Mouse (Mus musculus): ENCODE data around the gene Armc5. TPM values are rescaled to one million over a fixed set of nuclear protein-coding genes. Genes with fewer than 3 reads are reported as not detected.

Armc5 gene
- polyA plus RNA-seq, 1 experiment = 11.1 TPM

GRCm38 (mm10) chr7:128281765-128282164 is 44.6 kb downstream of the Armc5 start:
- Histone ChIP-seq H3K4me1 (ENCODE audit: control insufficient read depth, insufficient read depth, low read length) (no peaks in the 10 kb centered on the region), H3K27ac (ENCODE audit: insufficient read depth, low read length) (no peak overlapping the region), H3K4me3 (ENCODE audit: insufficient read depth, low read length) (no peak overlapping the region)
- no peak for TF ChIP-seq POLR2A (IDR thresholded peaks at IDR 0.05; ENCODE audit: low read depth, low read length)
- TF ChIP-seq CTCF (IDR thresholded peaks at IDR 0.05; ENCODE audit: borderline replicate concordance, insufficient read depth, low read length) = no peak

GRCm38 (mm10) chr7:128282532-128283244 is 45.5 kb downstream of the Armc5 start:
- TF ChIP-seq CTCF (IDR thresholded peaks at IDR 0.05; ENCODE audit: borderline replicate concordance, insufficient read depth, low read length) = no peak
- TF ChIP-seq POLR2A (IDR thresholded peaks at IDR 0.05; ENCODE audit: low read depth, low read length) = no peak
- Histone ChIP-seq H3K4me3 (ENCODE audit: insufficient read depth, low read length) (no peak overlapping the region), H3K4me1 (ENCODE audit: control insufficient read depth, insufficient read depth, low read length) (no peaks in the 10 kb centered on the region), H3K27ac (ENCODE audit: insufficient read depth, low read length) (no peak overlapping the region)

- Histone ChIP-seq H3K4me3 (ENCODE audit: insufficient read depth, low read length) (no peak overlapping the region), H3K27ac (ENCODE audit: insufficient read depth, low read length) (no peak overlapping the region), H3K4me1 (ENCODE audit: control insufficient read depth, insufficient read depth, low read length) (no peaks in the 10 kb centered on the region)
- no peak for TF ChIP-seq POLR2A (IDR thresholded peaks at IDR 0.05; ENCODE audit: low read depth, low read length)
- no peak for TF ChIP-seq CTCF (IDR thresholded peaks at IDR 0.05; ENCODE audit: borderline replicate concordance, insufficient read depth, low read length)
Observed at GRCm38 (mm10) chr7:128284047-128284446, 46.9 kb downstream of the Armc5 start.

- H3K4me1 ChIP-seq (ENCODE audit: control insufficient read depth, insufficient read depth, low read length) = no peaks in the 10 kb centered on the region
- H3K27ac ChIP-seq (ENCODE audit: insufficient read depth, low read length) = no peak overlapping the region
- no peak overlapping the region for H3K4me3 ChIP-seq (ENCODE audit: insufficient read depth, low read length)
- no peak for TF ChIP-seq CTCF (IDR thresholded peaks at IDR 0.05; ENCODE audit: borderline replicate concordance, insufficient read depth, low read length)
- no peak for TF ChIP-seq POLR2A (IDR thresholded peaks at IDR 0.05; ENCODE audit: low read depth, low read length)
Observed at GRCm38 (mm10) chr7:128285060-128285459, 47.9 kb downstream of the Armc5 start.

- TF ChIP-seq POLR2A (IDR thresholded peaks at IDR 0.05; ENCODE audit: low read depth, low read length) = no peak
- TF ChIP-seq CTCF (IDR thresholded peaks at IDR 0.05; ENCODE audit: borderline replicate concordance, insufficient read depth, low read length) = no peak
- Histone ChIP-seq H3K4me3 (ENCODE audit: insufficient read depth, low read length) (no peak overlapping the region), H3K4me1 (ENCODE audit: control insufficient read depth, insufficient read depth, low read length) (no peaks in the 10 kb centered on the region), H3K27ac (ENCODE audit: insufficient read depth, low read length) (no peak overlapping the region)
Observed at GRCm38 (mm10) chr7:128288923-128289544, 51.9 kb downstream of the Armc5 start.

Other genes with a start within 250 kb of the Armc5 start
- 1.0 and 1.5 TPM in 2 replicates for gene Pycard, start 243.5 kb upstream of the Armc5 start, polyA plus RNA-seq (2011; ENCODE audit: insufficient read length, low read depth, missing spikeins)
- gene Trim72, start 233.4 kb upstream of the Armc5 start, polyA plus RNA-seq (2011; ENCODE audit: insufficient read length, low read depth, missing spikeins) = not detected in 2 replicates
- 0.20 and 1.8 TPM in 2 replicates for gene Itgam, start 174.7 kb upstream of the Armc5 start, polyA plus RNA-seq (2011; ENCODE audit: insufficient read length, low read depth, missing spikeins)
- 0.11 TPM in 1 of 2 replicates, not detected in the other for gene Gm49368, start 174.7 kb upstream of the Armc5 start, polyA plus RNA-seq (2011; ENCODE audit: insufficient read length, low read depth, missing spikeins)
- not detected in 2 replicates for gene Itgax, start 107.8 kb upstream of the Armc5 start, polyA plus RNA-seq (2011; ENCODE audit: insufficient read length, low read depth, missing spikeins)
- 0.53 TPM in 1 of 2 replicates, not detected in the other for gene Itgad, start 83.0 kb upstream of the Armc5 start, polyA plus RNA-seq (2011; ENCODE audit: insufficient read length, low read depth, missing spikeins)
- gene Cox6a2, start 31.0 kb upstream of the Armc5 start, polyA plus RNA-seq (2011; ENCODE audit: insufficient read length, low read depth, missing spikeins) = 2.7 and 5.2 TPM in 2 replicates
- gene 9130023H24Rik, start 689 bp downstream of the Armc5 start, polyA plus RNA-seq (2011; ENCODE audit: insufficient read length, low read depth, missing spikeins) = 9.1 and 9.8 TPM in 2 replicates
- 200 and 221 TPM in 2 replicates for gene Tgfb1i1, start 9.5 kb downstream of the Armc5 start, polyA plus RNA-seq (2011; ENCODE audit: insufficient read length, low read depth, missing spikeins)
- not detected in 2 replicates for gene Slc5a2, start 28.3 kb downstream of the Armc5 start, polyA plus RNA-seq (2011; ENCODE audit: insufficient read length, low read depth, missing spikeins)
- gene BC017158, start 60.8 kb downstream of the Armc5 start, polyA plus RNA-seq (2011; ENCODE audit: insufficient read length, low read depth, missing spikeins) = 17.9 and 21.1 TPM in 2 replicates
- 15.8 and 26.6 TPM in 2 replicates for gene Rgs10, start 181.4 kb downstream of the Armc5 start, polyA plus RNA-seq (2011; ENCODE audit: insufficient read length, low read depth, missing spikeins)
- gene Tial1, start 224.4 kb downstream of the Armc5 start, polyA plus RNA-seq (2011; ENCODE audit: insufficient read length, low read depth, missing spikeins) = 111 and 123 TPM in 2 replicates